Mouse (Mus musculus) heart, embryonic 12.5 days (tissue): ENCODE data around the gene Pdia3. TPM values are rescaled to one million over a fixed set of nuclear protein-coding genes. Genes with fewer than 3 reads are reported as not detected.

Source experiments
- ATAC-seq: fragments of 200-750 bp; cut with Nextera tagmentation; 2 replicates; pipeline ENCODE4 v1.8.0; 2017; ENCODE audit warnings: moderate TSS enrichment, moderate library complexity; ENCODE audit not compliant: insufficient number of reproducible peaks, low FRiP score
- H3K27ac ChIP-seq: fragments of 300-500 bp; sonication (generic); 2 replicates; pipeline ENCODE4 v1.5.1; 2016; ENCODE audit warnings: mild to moderate bottlenecking, moderate library complexity; ENCODE audit not compliant: poor library complexity, severe bottlenecking
- H3K27me3 ChIP-seq: fragments of 300-500 bp; sonication (generic); replicated peaks from 2 replicates; pipeline ENCODE4 v1.6.1; 2016; ENCODE audit warnings: mild to moderate bottlenecking, moderate library complexity
- H3K36me3 ChIP-seq: fragments of 300-500 bp; sonication (generic); 2 replicates; pipeline ENCODE4 v1.6.1; 2016; ENCODE audit warnings: mild to moderate bottlenecking, moderate library complexity
- H3K4me1 ChIP-seq: fragments of 300-500 bp; sonication (generic); replicated peaks from 2 replicates; pipeline ENCODE4 v1.6.1; 2016; ENCODE audit warnings: mild to moderate bottlenecking
- H3K4me2 ChIP-seq: fragments of 300-500 bp; sonication (generic); 2 replicates; pipeline ENCODE4 v1.6.1; 2016; ENCODE audit warnings: mild to moderate bottlenecking, moderate library complexity
- H3K4me3 ChIP-seq: fragments of 300-500 bp; sonication (generic); 2 replicates; pipeline ENCODE4 v1.5.1; 2016; ENCODE audit warnings: mild to moderate bottlenecking
- H3K9ac ChIP-seq: fragments of 300-500 bp; sonication (generic); 2 replicates; pipeline ENCODE4 v1.6.1; 2016; ENCODE audit warnings: mild to moderate bottlenecking, moderate library complexity
- H3K9me3 ChIP-seq: fragments of 300-500 bp; sonication (generic); replicated peaks from 2 replicates; pipeline ENCODE4 v1.6.1; 2016; ENCODE audit warnings: mild to moderate bottlenecking, moderate library complexity
- WGBS: fragments of 180-500 bp; shearing (Covaris S2); methylation state at CpG from one replicate; pipeline ENCODE4 v1.1.7; 2016; 5-methylcytosine and 5-hydroxymethylcytosine counted together
- polyA plus RNA-seq: library from polyadenylated mRNA; unstranded; fragments of >200 nt; fragmentation: Nextera tagmentation; extraction: Ambion mirVana; gene quantifications from 2 replicates; pipeline ENCODE4 v1.2.1, GENCODE M21; 2016

The Pdia3 gene
- polyA plus RNA-seq, 1 experiment from 2014 or later = 651 TPM

DNA sequence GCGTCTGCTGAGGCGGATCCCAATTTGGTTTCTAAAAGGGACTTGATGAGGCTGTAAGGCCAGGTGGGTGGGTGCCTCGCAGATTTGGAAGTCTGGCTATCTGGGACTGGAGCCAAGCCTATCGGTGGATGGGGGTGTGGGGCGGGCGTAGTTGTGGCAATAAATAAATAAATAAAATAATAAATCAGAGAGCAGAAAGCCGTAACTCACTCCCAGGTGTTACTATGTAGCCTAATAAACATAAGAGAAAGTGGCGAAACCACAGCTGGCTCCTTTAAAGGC lies 29.4 kb downstream of the Pdia3 start:
- Histone ChIP-seq H3K27ac (no peak overlapping the region), H3K4me1 (peaks cover 25% of the 10 kb centered on the region), H3K4me3 (peak overlapping the region; percentile 59), H3K27me3 (peaks cover 12% of the 10 kb centered on the region; the same call in 1 of the 2 replicates), H3K4me2 (peak overlapping the region; percentile 97), H3K9me3 (no peaks in the 10 kb centered on the region), H3K9ac (peak overlapping the region; percentile 63), H3K36me3 (peaks cover 20% of the 10 kb centered on the region)
- ATAC-seq = no peak
- 18% methylated on average over 8 of the region's 8 CpGs for WGBS

- no peak for ATAC-seq
- Histone ChIP-seq H3K4me3 (peak within 1 kb of the TSS; percentile 59; the same call in 1 of the 2 replicates), H3K36me3 (peaks cover 9% of the 10 kb centered on the region), H3K27ac (no peak within 1 kb of the TSS), H3K4me1 (peaks cover 27% of the 10 kb centered on the region), H3K9ac (no peak within 1 kb of the TSS), H3K4me2 (peak within 1 kb of the TSS; percentile 97), H3K9me3 (no peaks in the 10 kb centered on the region), H3K27me3 (peaks cover 12% of the 10 kb centered on the region; the same call in 1 of the 2 replicates)
- WGBS = 84% methylated on average over 1 of the region's 1 CpGs
Observed at GRCm38 (mm10) chr2:121444178-121444577, 30.6 kb downstream of the Pdia3 start, which contains the start of gene Ell3. TSS of gene Ell3 (minus strand) at chr2:121444278.

- Histone ChIP-seq H3K27me3 (peaks cover 12% of the 10 kb centered on the region; the same call in 1 of the 2 replicates), H3K9me3 (no peaks in the 10 kb centered on the region), H3K27ac (no peak overlapping the region), H3K4me2 (no peak overlapping the region), H3K4me1 (peaks cover 27% of the 10 kb centered on the region), H3K36me3 (no peaks in the 10 kb centered on the region), H3K4me3 (no peak overlapping the region), H3K9ac (no peak overlapping the region)
- WGBS = 79% methylated on average over 3 of the region's 3 CpGs
- no peak for ATAC-seq
Observed at GRCm38 (mm10) chr2:121445117-121445516, 31.5 kb downstream of the Pdia3 start.

- ATAC-seq = no peak
- Histone ChIP-seq H3K9me3 (no peaks in the 10 kb centered on the region), H3K27me3 (0 out of 2 replicates have a peak, but pooled peaks cover 3% of the 10 kb centered on the region), H3K9ac (no peak overlapping the region), H3K36me3 (peaks cover 7% of the 10 kb centered on the region), H3K27ac (no peak overlapping the region), H3K4me2 (no peak overlapping the region), H3K4me1 (peaks cover 38% of the 10 kb centered on the region), H3K4me3 (no peak overlapping the region)
- WGBS = 84% methylated on average over 4 of the region's 4 CpGs
Observed at GRCm38 (mm10) chr2:121446506-121446905, 32.9 kb downstream of the Pdia3 start.

GRCm38 (mm10) chr2:121447006-121447405 lies 33.4 kb downstream of the Pdia3 start:
- Histone ChIP-seq H3K4me1 (peaks cover 35% of the 10 kb centered on the region), H3K27ac (no peak overlapping the region), H3K27me3 (no peaks in the 10 kb centered on the region), H3K4me3 (no peak overlapping the region), H3K9ac (no peak overlapping the region), H3K36me3 (peaks cover 9% of the 10 kb centered on the region), H3K9me3 (no peaks in the 10 kb centered on the region), H3K4me2 (no peak overlapping the region)
- no peak for ATAC-seq
- 88% methylated on average over 3 of the region's 3 CpGs for WGBS

- Histone ChIP-seq H3K9ac (peak overlapping the region; percentile 79), H3K27me3 (no peaks in the 10 kb centered on the region), H3K4me2 (peak overlapping the region; percentile 89), H3K9me3 (no peaks in the 10 kb centered on the region), H3K4me3 (peak overlapping the region; percentile 90), H3K36me3 (peaks cover 19% of the 10 kb centered on the region), H3K27ac (peak overlapping the region; percentile 97), H3K4me1 (peaks cover 35% of the 10 kb centered on the region)
- ATAC-seq = no peak
- 13% methylated on average over 9 of the region's 9 CpGs for WGBS
Observed at GRCm38 (mm10) chr2:121448136-121448535, 34.6 kb downstream of the Pdia3 start.

- H3K4me1 ChIP-seq = peaks cover 40% of the 10 kb centered on the region
- no peaks in the 10 kb centered on the region for H3K27me3 ChIP-seq
- H3K9ac ChIP-seq = peak within 1 kb of the TSS; percentile 96
- H3K27ac ChIP-seq = peak within 1 kb of the TSS; percentile 98
- peak; percentile 99 for ATAC-seq
- H3K4me2 ChIP-seq = peak within 1 kb of the TSS; percentile 89
- peaks cover 27% of the 10 kb centered on the region for H3K36me3 ChIP-seq
- WGBS = under 1% methylated on average over 73 of the region's 74 CpGs
- H3K4me3 ChIP-seq = peak within 1 kb of the TSS; percentile 90
- no peaks in the 10 kb centered on the region for H3K9me3 ChIP-seq
Observed at GRCm38 (mm10) chr2:121448739-121449535, 35.4 kb downstream of the Pdia3 start, which contains the start of gene Serf2. TSS of gene Serf2 (plus strand) at chr2:121449195.

GRCm38 (mm10) chr2:121449545-121450011 lies 36.0 kb downstream of the Pdia3 start:
- Histone ChIP-seq H3K9me3 (no peaks in the 10 kb centered on the region), H3K4me3 (peak overlapping the region; percentile 90), H3K36me3 (peaks cover 31% of the 10 kb centered on the region), H3K27ac (peak overlapping the region; percentile 98), H3K4me2 (peak overlapping the region; percentile 86), H3K4me1 (peaks cover 42% of the 10 kb centered on the region), H3K27me3 (no peaks in the 10 kb centered on the region), H3K9ac (peak overlapping the region; percentile 96)
- WGBS = 0% methylated on average over 53 of the region's 54 CpGs
- ATAC-seq = peak; percentile 9

- no peak for ATAC-seq
- under 1% methylated on average over 7 of the region's 7 CpGs for WGBS
- Histone ChIP-seq H3K4me3 (peak overlapping the region; percentile 90), H3K36me3 (peaks cover 33% of the 10 kb centered on the region), H3K4me1 (peaks cover 42% of the 10 kb centered on the region), H3K9me3 (no peaks in the 10 kb centered on the region), H3K27ac (peak overlapping the region; percentile 98), H3K4me2 (peak overlapping the region; percentile 86), H3K9ac (peak overlapping the region; percentile 96), H3K27me3 (no peaks in the 10 kb centered on the region)
Observed at GRCm38 (mm10) chr2:121450093-121450492, 36.5 kb downstream of the Pdia3 start.

- Histone ChIP-seq H3K4me3 (no peak overlapping the region), H3K9me3 (no peaks in the 10 kb centered on the region), H3K27me3 (no peaks in the 10 kb centered on the region), H3K36me3 (peaks cover 33% of the 10 kb centered on the region), H3K9ac (no peak overlapping the region), H3K4me2 (peak overlapping the region; percentile 34), H3K27ac (peak overlapping the region; percentile 79), H3K4me1 (peaks cover 46% of the 10 kb centered on the region)
- ATAC-seq = no peak
- WGBS = 64% methylated on average over 4 of the region's 4 CpGs
Observed at GRCm38 (mm10) chr2:121452361-121452760, 38.8 kb downstream of the Pdia3 start.

DNA sequence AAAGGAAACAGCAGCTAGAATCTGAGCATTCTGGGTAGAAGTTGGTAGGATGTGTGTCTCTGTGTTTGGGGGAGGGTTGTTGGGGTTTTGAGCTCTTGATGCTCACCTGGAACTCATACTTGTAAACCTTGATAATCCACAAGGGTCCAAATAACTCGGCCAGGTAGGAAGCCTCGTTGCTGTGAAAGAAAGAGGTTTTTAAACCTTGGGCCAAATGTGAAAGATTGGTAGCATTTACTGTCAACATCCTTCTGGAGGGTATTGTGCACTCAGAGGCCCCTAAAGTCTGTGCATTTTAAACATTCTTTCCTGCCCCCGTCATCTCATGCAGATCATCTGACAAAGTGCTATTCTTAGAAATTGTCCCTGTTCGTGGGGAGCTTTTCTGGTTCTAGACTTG lies 39.4 kb downstream of the Pdia3 start, which contains the start of gene Hypk:
TSS of gene Hypk (plus strand) at position 301 of the 400 bp plus-strand sequence.
- Histone ChIP-seq H3K4me2 (peak within 1 kb of the TSS; percentile 34), H3K9me3 (no peaks in the 10 kb centered on the region), H3K9ac (no peak within 1 kb of the TSS), H3K4me3 (no peak within 1 kb of the TSS), H3K27ac (peak within 1 kb of the TSS; percentile 79), H3K27me3 (no peaks in the 10 kb centered on the region), H3K36me3 (peaks cover 33% of the 10 kb centered on the region), H3K4me1 (peaks cover 40% of the 10 kb centered on the region)
- 57% methylated on average over 4 of the region's 4 CpGs for WGBS
- no peak for ATAC-seq
